Mouse (Mus musculus): ENCODE data around the gene Olfr550.

- TF ChIP-seq CTCF (IDR thresholded peaks at IDR 0.05; ENCODE audit: low read depth) = no peak
- TF ChIP-seq EP300 (optimal IDR thresholded peaks at IDR 0.05) = no peak
These were observed 4.8 kb downstream of the Olfr550 start for GRCm38 (mm10) chr7:102575998-102576397.
